Mouse (Mus musculus) right cerebral cortex, postnatal 36 days (tissue): Measurements from ENCODE around the gene Gm5773.
"Not testable (repeated sequence)": the region's sequence is repeated elsewhere in the genome, so short reads cannot be mapped to it uniquely, and the experiment has no call there.

Experiments used
- DNase-seq, 2 experiments: peaks; one replicate each; pipeline ENCODE4 v3.0.0; 2022; ENCODE audit warnings: low spot score in 2 of 2, mixed read lengths in 1 of 2

Gene Gm5773

GRCm38 (mm10) chr3:93772700-93773099, at the start of gene Gm5773:
Gene Gm5773 (plus strand): TSS chr3:93773000.
- DNase-seq, result not testable (repeated sequence)

- not testable (repeated sequence) for DNase-seq
These were observed 27.3 kb upstream of the Gm5773 start for GRCm38 (mm10) chr3:93745475-93745874.

GRCm38 (mm10) chr3:93754022-93754421, 18.8 kb upstream of the Gm5773 start:
- not testable (repeated sequence) for DNase-seq

- not testable (repeated sequence) for DNase-seq
These were observed 23.3 kb downstream of the Gm5773 start, which contains the start of gene Tdpoz4 for GRCm38 (mm10) chr3:93796098-93796497. Gene Tdpoz4 (plus strand): TSS chr3:93796398.

- DNase-seq, result not testable (repeated sequence)
These were observed 40.5 kb downstream of the Gm5773 start for GRCm38 (mm10) chr3:93813341-93813740.
